In genomic region chr8:57488312-57488765, GRCm38 (mm10) we compare ENCODE assay signal across 7 mouse cellular contexts. TPM values are rescaled to one million over a fixed set of nuclear protein-coding genes. Genes with fewer than 3 reads are reported as not detected.
DNase-seq lines count a peak whose midpoint lies in the region; ATAC-seq and TF ChIP-seq lines count a peak whose summit lies in the region.

No protein-coding gene starts in this region.

- H3K79me2 ChIP-seq in macrophage (ENCODE audit: inconsistent target) = peaks cover 39% of the 10 kb centered on the region

- ATAC-seq in hindbrain, embryonic 12.5 days (ENCODE audit: low FRiP score) = peak; percentile 44

- H3K36me3 ChIP-seq in hindbrain, embryonic 12.5 days = no peaks in the 10 kb centered on the region
- peaks cover 7% of the 10 kb centered on the region; the same call in 1 of the 2 replicates for H3K36me3 ChIP-seq in macrophage (ENCODE audit: inconsistent target)

- TF ChIP-seq CTCF in left cerebral cortex, adult 2 months (IDR thresholded peaks at IDR 0.05) = no peak

- H3K9ac ChIP-seq in hindbrain, embryonic 12.5 days = peak overlapping the region; percentile 65

- intact Hi-C loops in left cerebral cortex, adult 2 months (cut with DNase I) = no loop called here

- peak overlapping the region; percentile 99 for H3K27ac ChIP-seq in hindbrain, embryonic 12.5 days
- peak overlapping the region; percentile 71; the same call in 1 of the 2 replicates for H3K27ac ChIP-seq in left cerebral cortex, adult 2 months
- peak overlapping the region; percentile 70 for H3K27ac ChIP-seq in macrophage

- H3K4me1 ChIP-seq in hindbrain, embryonic 12.5 days = peaks cover 7% of the 10 kb centered on the region

- peak; percentile 77 for DNase-seq in R1 (ENCODE audit: low read depth, low spot score)
- DNase-seq in cerebellum, adult 8-10 months = peak; percentile 64
- DNase-seq in forelimb bud, embryonic 11.5 days (ENCODE audit: low read depth, low spot score) = peak; percentile 55
- DNase-seq in left cerebral cortex, adult 2 months (ENCODE audit: extremely low spot score in 1 of 2, low spot score in 2 of 2) = peak; percentile 27 to 29
- peak; percentile 17 for DNase-seq in right cerebral cortex, postnatal 14 days

- H3K4me3 ChIP-seq in hindbrain, embryonic 12.5 days = peak overlapping the region; percentile 97
- peak overlapping the region; percentile 98 for H3K4me3 ChIP-seq in left cerebral cortex, adult 2 months
- H3K4me3 ChIP-seq in macrophage (ENCODE audit: inconsistent target) = peak overlapping the region; percentile 65

- H3K9me3 ChIP-seq in hindbrain, embryonic 12.5 days (replicated peaks) = no peaks in the 10 kb centered on the region

- H3K4me2 ChIP-seq in hindbrain, embryonic 12.5 days (replicated peaks) = peak overlapping the region; percentile 70

- no peaks in the 10 kb centered on the region for H3K27me3 ChIP-seq in hindbrain, embryonic 12.5 days

- WGBS in hindbrain, embryonic 12.5 days = under 1% methylated on average over 25 of the region's 25 CpGs
- under 1% methylated on average over 22 of the region's 25 CpGs for WGBS in macrophage (ENCODE audit: missing documents)

RNA-seq across cellular contexts. Expression of gene Sap30, which starts 0.7 kb away (rescaled TPM):
- polyA plus RNA-seq in hindbrain, embryonic 12.5 days (2016; fragmentation: Nextera tagmentation; extraction: Ambion mirVana) = 89.9 and 90.4 TPM in 2 replicates
- 10 to 100 TPM in 1 of 2 experiments, 1 to 10 TPM in 1; 9.8 to 13.9 TPM for total RNA-seq in left cerebral cortex, adult 2 months (2021)
- total RNA-seq in macrophage (2018; cell fraction: chromatin; rRNA removed) = 10 to 100 TPM in 16 of 26 experiments, 1 to 10 TPM in 10; 1.6 to 52.1 (median 11.5) TPM
- total RNA-seq in macrophage (2018; cell fraction: cytosol; rRNA removed) = 100 to 1,000 TPM in 1 of 26 experiments, 10 to 100 TPM in 25; 37.0 to 156 (median 58.1) TPM
- total RNA-seq in macrophage (2018; cell fraction: nucleus; rRNA removed) = 10 to 100 TPM in 24 of 26 experiments, 1 to 10 TPM in 2; 8.9 to 85.8 (median 25.4) TPM
- 25.6 to 46.1 TPM (median 39.6 TPM) in 3 replicates for polyA plus RNA-seq in macrophage (2018)

RNA-seq across cellular contexts. Expression of gene Hmgb2, which starts 23.4 kb away (rescaled TPM):
- polyA plus RNA-seq in hindbrain, embryonic 12.5 days (2016; fragmentation: Nextera tagmentation; extraction: Ambion mirVana) = 331 and 384 TPM in 2 replicates
- 1 to 10 TPM; 3.9 to 6.4 TPM for total RNA-seq in left cerebral cortex, adult 2 months (2021)
- total RNA-seq in macrophage (2018; cell fraction: chromatin; rRNA removed) = 10 to 100 TPM; 15.8 to 89.1 (median 38.2) TPM
- total RNA-seq in macrophage (2018; cell fraction: cytosol; rRNA removed) = 10 to 100 TPM; 14.3 to 42.3 (median 20.8) TPM
- 10 to 100 TPM; 17.9 to 80.8 (median 41.3) TPM for total RNA-seq in macrophage (2018; cell fraction: nucleus; rRNA removed)
- polyA plus RNA-seq in macrophage (2018) = 14.7 to 36.9 TPM (median 28.3 TPM) in 3 replicates

RNA-seq across cellular contexts. Expression of gene Scrg1, which starts 32.6 kb away (rescaled TPM):
- polyA plus RNA-seq in hindbrain, embryonic 12.5 days (2016; fragmentation: Nextera tagmentation; extraction: Ambion mirVana) = 1.5 and 1.6 TPM in 2 replicates
- 10 to 100 TPM; 41.1 to 42.5 TPM for total RNA-seq in left cerebral cortex, adult 2 months (2021)
- total RNA-seq in macrophage (2018; cell fraction: chromatin; rRNA removed) = not detected
- total RNA-seq in macrophage (2018; cell fraction: cytosol; rRNA removed) = not detected
- total RNA-seq in macrophage (2018; cell fraction: nucleus; rRNA removed) = not detected
- not detected in 3 replicates for polyA plus RNA-seq in macrophage (2018)

Comparison
In these comparisons a context has a peak if more than half of its experiments do, and no peak if none do; other contexts are left out.
1. Peak in every context shown above with its lines: DNase-seq, ATAC-seq, H3K4me3 ChIP-seq and H3K27ac ChIP-seq.
2. DNase-seq: peak in every context shown above with its lines; median percentile 77 in R1; 64 in cerebellum, adult 8-10 months; 55 in forelimb bud, embryonic 11.5 days; 28 in left cerebral cortex, adult 2 months; 17 in right cerebral cortex, postnatal 14 days.